Mouse (Mus musculus) lung, postnatal 0 days (tissue): ENCODE data around the gene Relt.

Experiments used
- CTCF ChIP-seq: IDR thresholded peaks from 2 replicates; pipeline ENCODE4 v1.5.1; 2016; ENCODE audit warnings: antibody characterized with exemption, mild to moderate bottlenecking
- EP300 ChIP-seq: IDR thresholded peaks from 2 replicates; pipeline ENCODE4 v1.6.1; 2016; ENCODE audit warnings: antibody characterized with exemption, mild to moderate bottlenecking, control low read depth

DNA sequence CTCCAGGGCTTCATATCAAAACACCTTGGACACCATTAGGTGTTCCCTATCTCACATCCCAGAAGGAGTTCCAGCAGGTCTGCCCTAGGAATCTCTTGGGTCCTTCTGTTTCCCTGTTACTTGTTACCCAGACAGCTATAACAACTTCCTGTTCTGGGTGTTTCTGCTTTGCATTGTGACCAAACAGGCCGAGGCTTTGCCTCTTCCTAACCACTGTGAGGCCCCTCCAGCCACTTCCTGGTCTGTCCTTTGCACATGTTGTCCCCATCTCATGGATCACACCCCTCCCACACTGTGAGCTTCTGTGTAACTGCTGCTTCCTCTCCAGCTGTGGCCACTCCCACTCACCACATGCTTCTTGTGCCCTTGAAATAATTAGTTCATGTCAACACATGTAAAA is 17.8 kb downstream of the Relt start:
- TF ChIP-seq EP300 (peak; percentile 88), CTCF (no peak)
